Mouse (Mus musculus) small intestine, adult 2 months (tissue): ENCODE results near the gene Rnf167.

Experiments
- CTCF ChIP-seq: fragments of 200-500 bp; IDR thresholded peaks from 2 replicates; pipeline ENCODE4 v1.5.1; 2012; ENCODE audit warnings: low read depth, mild to moderate bottlenecking, control low read depth, inconsistent platforms, low read length, moderate library complexity, mixed read lengths; ENCODE audit not compliant: insufficient replicate concordance, insufficient read length; ENCODE audit errors: extremely low read depth
- POLR2A ChIP-seq: fragments of 200-500 bp; IDR thresholded peaks from 2 replicates; pipeline ENCODE4 v1.6.1; 2012; ENCODE audit warnings: low read depth, mild to moderate bottlenecking, control low read depth, inconsistent platforms, low read length, moderate library complexity

DNA sequence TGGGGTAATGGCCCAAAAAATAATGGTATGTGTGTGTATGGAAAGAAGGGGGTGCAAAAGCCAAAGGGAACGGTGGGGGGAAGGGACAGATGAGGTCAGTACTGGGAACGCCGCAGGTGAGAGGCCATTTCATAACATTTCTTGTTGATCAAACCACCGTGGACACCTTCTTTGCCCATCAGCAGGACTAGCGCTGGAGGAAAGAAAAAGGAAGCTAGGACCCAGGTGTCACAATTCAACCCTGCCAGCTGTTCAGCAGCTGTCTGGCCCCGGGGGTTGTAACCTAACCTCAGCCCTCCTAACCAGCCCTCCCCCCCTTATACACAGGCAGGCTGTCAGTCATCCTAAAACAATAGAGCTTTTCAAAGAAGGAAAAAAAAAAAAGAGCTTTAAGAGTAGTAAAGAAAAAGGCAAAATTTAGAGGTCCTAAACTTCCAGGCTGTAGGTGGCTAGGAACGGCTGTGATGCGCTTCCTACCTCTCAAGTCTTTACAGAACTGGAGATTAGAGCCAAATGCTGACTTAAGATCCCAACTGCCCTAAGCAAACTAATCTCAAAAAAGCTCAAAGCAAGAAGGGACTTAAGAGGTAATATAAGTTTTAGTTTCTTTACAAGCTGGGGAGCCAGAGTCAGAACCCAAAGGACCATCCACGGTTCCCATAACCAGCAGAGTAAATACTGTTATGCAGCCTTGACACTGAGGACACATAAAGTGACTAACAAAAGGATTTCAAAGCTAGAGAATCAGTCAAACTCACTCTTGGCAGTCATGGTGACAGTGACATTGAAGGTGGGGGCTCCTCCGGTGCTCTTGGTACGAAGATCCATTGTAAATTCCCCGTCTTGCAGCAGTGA is 5.2 kb downstream of the Rnf167 start:
- TF ChIP-seq POLR2A (no peak), CTCF (no peak)
